39 mouse cellular contexts compared by ENCODE assay signal in the genomic region with DNA sequence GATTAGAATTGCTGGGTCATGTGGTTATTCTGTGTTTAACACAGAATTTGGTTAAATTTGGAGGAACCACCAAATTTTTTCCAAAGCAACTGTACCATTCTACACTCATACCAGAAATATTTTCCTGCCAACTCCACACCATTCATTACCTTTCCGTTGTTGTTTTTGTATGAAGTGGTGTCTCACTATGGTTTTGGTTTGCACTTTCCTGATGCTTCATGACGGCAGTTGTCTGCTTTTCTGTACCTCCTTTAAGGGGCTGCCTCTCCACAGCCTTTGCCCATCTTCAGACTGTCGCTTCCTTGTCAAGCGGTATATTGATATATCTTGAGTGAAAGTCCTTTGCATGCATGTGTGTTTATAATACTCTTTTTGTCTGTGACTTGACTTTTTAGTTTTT. TPM values are rescaled to one million over a fixed set of nuclear protein-coding genes. Genes with fewer than 3 reads are reported as not detected.
"Had no signal": no experiment of that assay in that cellular context is flagged by ENCODE, and none has a peak within 500 bp of the region (broad histone marks: within the 10 kb centered on the region; RNA-seq: fewer than 3 reads in every experiment).

No protein-coding gene starts in this region.

- ATAC-seq: hindbrain, embryonic 16.5 days; intestine, embryonic 16.5 days had no signal

- H3K9ac ChIP-seq: heart, embryonic 12.5 days; hindbrain, embryonic 12.5 days; hindbrain, embryonic 14.5 days; kidney, embryonic 15.5 days; limb, embryonic 12.5 days; liver, embryonic 13.5 days; liver, embryonic 15.5 days had no signal

- H3K4me3 ChIP-seq: gastrocnemius, adult 2 months; heart, adult 2 months; heart, embryonic 10.5 days; heart, embryonic 12.5 days; hindbrain, embryonic 10.5 days; hindbrain, embryonic 12.5 days; kidney, embryonic 15.5 days; left cerebral cortex, adult 2 months; limb, embryonic 10.5 days; limb, embryonic 12.5 days; liver, embryonic 13.5 days; liver, embryonic 15.5 days had no signal

- H3K36me3 ChIP-seq: heart, embryonic 10.5 days; heart, embryonic 12.5 days; hindbrain, embryonic 10.5 days; hindbrain, embryonic 12.5 days; kidney, embryonic 15.5 days; limb, embryonic 10.5 days; limb, embryonic 12.5 days; liver, embryonic 13.5 days; liver, embryonic 15.5 days had no signal

- H3K4me1 ChIP-seq: hindbrain, embryonic 12.5 days; limb, embryonic 10.5 days; limb, embryonic 12.5 days had no signal

- H3K4me2 ChIP-seq: heart, embryonic 12.5 days; hindbrain, embryonic 12.5 days; hindbrain, embryonic 14.5 days; kidney, embryonic 15.5 days; limb, embryonic 12.5 days; liver, embryonic 11.5 days; liver, embryonic 13.5 days; liver, embryonic 15.5 days had no signal

- H3K27ac ChIP-seq: gastrocnemius, adult 2 months; heart, adult 2 months; heart, embryonic 10.5 days; hindbrain, embryonic 10.5 days; hindbrain, embryonic 12.5 days; hindbrain, embryonic 14.5 days; kidney, postnatal 0 days; left cerebral cortex, adult 2 months; limb, embryonic 12.5 days; liver, embryonic 13.5 days; liver, embryonic 15.5 days had no signal

- H3K9me3 ChIP-seq: heart, embryonic 10.5 days; hindbrain, embryonic 10.5 days; hindbrain, embryonic 12.5 days; limb, embryonic 10.5 days; limb, embryonic 12.5 days; liver, embryonic 13.5 days; liver, embryonic 15.5 days had no signal

- DNase-seq: gastrocnemius, adult 2 months; gastrocnemius, postnatal 10 days; gastrocnemius, postnatal 25 days; heart, adult 2 months; heart, postnatal 10 days; heart, postnatal 4 days; kidney, adult 11 months; kidney, adult 2 months; kidney, adult 9 months; kidney, postnatal 14 days; kidney, postnatal 36 days; layer of hippocampus, adult 9-11 months; liver; liver, embryonic 13.5 days had no signal

- H3K27me3 ChIP-seq: heart, embryonic 12.5 days; hindbrain, embryonic 12.5 days; kidney, embryonic 15.5 days; limb, embryonic 12.5 days; liver, embryonic 13.5 days; liver, embryonic 15.5 days had no signal

RNA-seq across cellular contexts. Expression of a gene that starts 25.6 kb away (rescaled TPM):
- total RNA-seq: gastrocnemius, postnatal 25 days; heart, adult 2 months; heart, postnatal 10 days; heart, postnatal 25 days; heart, postnatal 4 days; layer of hippocampus, adult 18-20 months; layer of hippocampus, adult 8-10 months; layer of hippocampus, postnatal 14 days; left cerebral cortex, adult 2 months; left cerebral cortex, postnatal 14 days; left cerebral cortex, postnatal 36 days had no signal
- polyA plus RNA-seq: heart, adult 2 months; heart, embryonic 12.5 days; heart, embryonic 14.5 days; heart, embryonic 16.5 days; hindbrain, embryonic 10.5 days; hindbrain, embryonic 12.5 days; hindbrain, embryonic 14.5 days; hindbrain, embryonic 16.5 days; intestine, embryonic 14.5 days; intestine, embryonic 16.5 days; kidney, adult 2 months; kidney, embryonic 15.5 days; kidney, postnatal 0 days; large intestine, adult 2 months; limb, embryonic 12.5 days; liver, embryonic 11.5 days; liver, embryonic 13.5 days had no signal

RNA-seq across cellular contexts. Expression of a gene that starts 50.2 kb away (rescaled TPM):
- total RNA-seq: granulocyte monocyte progenitor cell, adult 5-6 weeks had no signal
